Mouse (Mus musculus): ENCODE results near the gene Galk1. TPM values are rescaled to one million over a fixed set of nuclear protein-coding genes. Genes with fewer than 3 reads are reported as not detected.
A peak's percentile ranks its signal among the peaks of the same experiment; 100 is the strongest.

The Galk1 gene
- total RNA-seq, 1 experiment = 144 TPM

DNA sequence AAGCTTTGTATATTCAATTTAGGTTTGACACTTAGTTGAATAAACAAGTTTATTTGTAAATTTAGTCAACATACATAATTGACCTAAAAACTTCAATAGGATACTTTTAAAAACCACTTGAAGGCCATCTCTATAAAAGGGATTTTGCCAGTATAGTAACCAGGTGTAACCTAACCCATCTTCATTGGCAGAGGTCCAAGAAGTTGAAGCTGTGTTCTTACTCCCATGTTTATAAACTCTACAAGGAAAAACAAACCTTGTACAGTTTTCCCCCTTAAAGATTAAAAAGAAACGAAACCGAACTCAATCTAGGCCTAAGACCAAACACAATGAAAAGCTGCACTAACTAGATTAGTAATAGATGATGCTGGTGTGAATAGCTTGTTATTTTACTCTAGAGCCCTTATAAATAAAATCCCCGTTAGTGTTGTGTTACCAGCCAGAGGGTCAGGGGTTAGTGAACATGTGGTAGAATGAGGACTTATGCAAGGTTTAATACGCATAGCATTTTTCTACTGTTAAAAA lies 9.8 kb upstream of the Galk1 start:
- Histone ChIP-seq H3K4me1 (ENCODE audit: control insufficient read depth in 2 of 2, insufficient read depth in 2 of 2, low read length in 2 of 2, poor library complexity in 1 of 2) (no peaks in the 10 kb centered on the region), H3K36me3 (ENCODE audit: control insufficient read depth, insufficient read depth, low read length, poor library complexity, severe bottlenecking) (peaks cover 8% of the 10 kb centered on the region), H3K9ac (ENCODE audit: insufficient read depth, low read depth, low read length, poor library complexity, severe bottlenecking) (no peak overlapping the region), H3K9me3 (ENCODE audit: control insufficient read depth, insufficient read depth, low read depth, low read length) (no peaks in the 10 kb centered on the region), H3K4me3 (ENCODE audit: insufficient read depth in 1 of 2, low read depth in 1 of 2, low read length in 2 of 2, poor library complexity in 1 of 2, severe bottlenecking in 1 of 2) (peak overlapping the region in 1 of 2 experiments; percentile 2; a peak in 1 of 4 replicates), H3K27ac (ENCODE audit: insufficient read depth, low read depth, low read length, poor library complexity, severe bottlenecking) (no peak overlapping the region)
- TF ChIP-seq CHD2 (IDR thresholded peaks at IDR 0.05; ENCODE audit: low read depth, low read length) (peak; percentile 13; the same call in 1 of the 2 replicates), ZC3H11A (IDR thresholded peaks at IDR 0.05; ENCODE audit: borderline replicate concordance, low read depth, low read length) (no peak), ZNF384 (IDR thresholded peaks at IDR 0.05; ENCODE audit: low read depth, low read length) (no peak), MAFK (IDR thresholded peaks at IDR 0.05; ENCODE audit: insufficient read depth, low read depth, low read length) (no peak)
- DNase-seq (ENCODE audit: low read depth, low spot score) = no peak
- in situ Hi-C loops (cut with MboI; ENCODE audit: low sequenced_read_pairs in 2 of 2, unreplicated experiment in 2 of 2) = no loop called here

DNA sequence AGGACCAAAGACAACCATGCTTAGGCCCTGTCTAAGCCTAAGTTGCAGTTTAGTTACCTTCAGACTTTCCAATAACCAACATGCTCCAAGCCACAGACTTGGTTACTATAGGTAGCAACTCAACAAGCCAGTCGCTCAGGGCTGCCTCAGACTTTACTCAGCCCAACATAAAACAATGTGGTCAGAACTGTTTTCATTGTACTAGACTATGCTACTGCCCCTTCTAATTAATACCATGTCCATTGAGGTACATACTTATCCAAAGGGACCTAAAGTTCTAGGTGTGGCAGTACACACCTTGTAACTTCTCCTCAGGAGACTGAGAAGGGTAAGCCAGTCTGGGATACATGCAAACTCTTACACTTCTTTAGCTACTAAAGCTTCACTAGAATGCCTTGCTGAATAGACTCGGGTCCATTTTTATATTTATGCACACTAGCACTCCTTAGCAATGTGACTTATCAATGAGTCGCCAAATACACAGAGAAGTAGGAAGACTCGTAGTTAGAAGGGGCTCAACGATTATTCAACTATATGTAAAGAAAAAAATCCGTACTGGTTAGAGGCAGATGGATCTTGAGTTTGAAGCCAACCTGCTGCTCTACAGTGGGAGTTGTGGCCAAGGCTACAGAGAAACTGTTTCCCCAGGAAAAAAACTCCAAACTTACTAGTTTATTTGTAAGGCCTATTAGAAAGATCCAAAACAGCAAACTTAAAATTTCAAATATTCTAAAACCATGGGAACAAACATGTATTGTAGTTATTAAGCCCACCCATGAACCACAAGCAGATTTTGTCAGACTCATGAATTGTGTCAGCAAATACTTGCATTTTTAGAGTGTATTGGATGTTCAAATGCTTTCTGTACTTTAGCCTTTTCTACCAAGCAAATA lies 9.1 kb upstream of the Galk1 start:
- no peak overlapping the region for H3K9ac ChIP-seq (ENCODE audit: insufficient read depth, low read depth, low read length, poor library complexity, severe bottlenecking)

DNA sequence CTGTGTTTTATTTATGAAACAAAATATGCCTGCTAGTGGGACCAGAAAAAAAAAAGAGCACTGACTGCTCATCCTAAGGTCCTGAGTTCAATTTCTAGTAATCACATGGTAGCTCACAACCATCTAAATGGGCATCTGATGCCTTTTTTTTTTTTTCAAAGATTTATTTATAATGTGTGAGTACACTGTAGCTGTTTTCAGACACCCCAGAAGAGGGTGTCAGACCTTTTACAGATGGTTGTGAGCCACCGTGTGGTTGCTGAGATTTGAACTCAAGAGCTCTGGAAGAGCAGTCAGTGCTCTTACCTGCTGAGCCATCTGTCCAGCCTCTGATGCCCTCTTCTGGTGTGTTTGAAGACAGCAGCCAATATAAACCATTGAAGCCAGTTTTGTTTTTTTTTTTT lies 8.0 kb upstream of the Galk1 start:
- in situ Hi-C loops (cut with MboI; ENCODE audit: low sequenced_read_pairs in 2 of 2, unreplicated experiment in 2 of 2) = no loop called here
- H3K9ac ChIP-seq (ENCODE audit: insufficient read depth, low read depth, low read length, poor library complexity, severe bottlenecking) = no peak overlapping the region
- DNase-seq (ENCODE audit: low read depth, low spot score) = no peak

More for the DNA sequence above, 9.1 kb upstream of the Galk1 start:
- Histone ChIP-seq H3K4me1 (ENCODE audit: control insufficient read depth in 2 of 2, insufficient read depth in 2 of 2, low read length in 2 of 2, poor library complexity in 1 of 2) (no peaks in the 10 kb centered on the region), H3K27ac (ENCODE audit: insufficient read depth, low read depth, low read length, poor library complexity, severe bottlenecking) (no peak overlapping the region), H3K9me3 (ENCODE audit: control insufficient read depth, insufficient read depth, low read depth, low read length) (no peaks in the 10 kb centered on the region), H3K4me3 (ENCODE audit: insufficient read depth in 1 of 2, low read depth in 1 of 2, low read length in 2 of 2, poor library complexity in 1 of 2, severe bottlenecking in 1 of 2) (no peak overlapping the region), H3K36me3 (ENCODE audit: control insufficient read depth, insufficient read depth, low read length, poor library complexity, severe bottlenecking) (peaks cover 8% of the 10 kb centered on the region)
- TF ChIP-seq CHD2 (IDR thresholded peaks at IDR 0.05; ENCODE audit: low read depth, low read length) (0 out of 2 replicates have a peak, but pooled peaks have one; percentile 0), MAFK (IDR thresholded peaks at IDR 0.05; ENCODE audit: insufficient read depth, low read depth, low read length) (no peak), ZNF384 (IDR thresholded peaks at IDR 0.05; ENCODE audit: low read depth, low read length) (no peak), HCFC1 (IDR thresholded peaks at IDR 0.05; ENCODE audit: borderline replicate concordance, insufficient read depth, low read length) (no peak), ZC3H11A (IDR thresholded peaks at IDR 0.05; ENCODE audit: borderline replicate concordance, low read depth, low read length) (no peak)
- in situ Hi-C loops (cut with MboI; ENCODE audit: low sequenced_read_pairs in 2 of 2, unreplicated experiment in 2 of 2) = no loop called here
- DNase-seq (ENCODE audit: low read depth, low spot score) = no peak

DNA sequence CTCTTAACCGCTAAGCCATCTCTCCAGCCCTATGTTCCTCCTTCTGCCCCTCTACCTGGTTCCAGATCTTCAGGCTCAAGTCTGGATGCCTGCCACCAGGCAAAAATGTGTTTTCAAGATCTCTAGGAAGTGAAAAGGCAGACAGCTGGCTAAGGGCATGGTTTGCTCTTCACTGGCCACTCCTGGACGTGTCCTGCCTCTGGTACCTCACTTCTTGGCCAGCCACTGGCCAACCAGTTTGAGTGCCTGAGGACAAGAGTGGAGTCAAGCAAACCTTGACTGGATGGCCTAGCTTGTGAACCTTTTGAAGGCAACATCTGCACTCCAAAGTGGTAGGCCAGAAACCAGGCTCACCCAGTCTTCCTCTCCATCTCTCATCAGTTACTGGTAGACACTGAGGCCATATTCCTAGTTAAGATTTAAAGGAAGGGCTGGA lies 7.5 kb upstream of the Galk1 start:
- H3K36me3 ChIP-seq (ENCODE audit: control insufficient read depth, insufficient read depth, low read length, poor library complexity, severe bottlenecking) = peaks cover 8% of the 10 kb centered on the region
- H3K4me1 ChIP-seq (ENCODE audit: control insufficient read depth in 2 of 2, insufficient read depth in 2 of 2, low read length in 2 of 2, poor library complexity in 1 of 2) = no peaks in the 10 kb centered on the region
- H3K9me3 ChIP-seq (ENCODE audit: control insufficient read depth, insufficient read depth, low read depth, low read length) = no peaks in the 10 kb centered on the region
- no peak overlapping the region for H3K4me3 ChIP-seq (ENCODE audit: insufficient read depth in 1 of 2, low read depth in 1 of 2, low read length in 2 of 2, poor library complexity in 1 of 2, severe bottlenecking in 1 of 2)
- in situ Hi-C loops (cut with MboI; ENCODE audit: low sequenced_read_pairs in 2 of 2, unreplicated experiment in 2 of 2) = no loop called here
- DNase-seq (ENCODE audit: low read depth, low spot score) = no peak
- TF ChIP-seq HCFC1 (IDR thresholded peaks at IDR 0.05; ENCODE audit: borderline replicate concordance, insufficient read depth, low read length) (no peak), ZC3H11A (IDR thresholded peaks at IDR 0.05; ENCODE audit: borderline replicate concordance, low read depth, low read length) (no peak), CHD2 (IDR thresholded peaks at IDR 0.05; ENCODE audit: low read depth, low read length) (no peak), ZNF384 (IDR thresholded peaks at IDR 0.05; ENCODE audit: low read depth, low read length) (no peak), MAFK (IDR thresholded peaks at IDR 0.05; ENCODE audit: insufficient read depth, low read depth, low read length) (no peak)
- no peak overlapping the region for H3K9ac ChIP-seq (ENCODE audit: insufficient read depth, low read depth, low read length, poor library complexity, severe bottlenecking)
- no peak overlapping the region for H3K27ac ChIP-seq (ENCODE audit: insufficient read depth, low read depth, low read length, poor library complexity, severe bottlenecking)

More for the DNA sequence above, 8.0 kb upstream of the Galk1 start:
- H3K36me3 ChIP-seq (ENCODE audit: control insufficient read depth, insufficient read depth, low read length, poor library complexity, severe bottlenecking) = peaks cover 8% of the 10 kb centered on the region
- TF ChIP-seq ZNF384 (IDR thresholded peaks at IDR 0.05; ENCODE audit: low read depth, low read length) = peak; percentile 89
- TF ChIP-seq HCFC1 (IDR thresholded peaks at IDR 0.05; ENCODE audit: borderline replicate concordance, insufficient read depth, low read length) = no peak
- no peak overlapping the region for H3K4me3 ChIP-seq (ENCODE audit: insufficient read depth in 1 of 2, low read depth in 1 of 2, low read length in 2 of 2, poor library complexity in 1 of 2, severe bottlenecking in 1 of 2)
- no peak overlapping the region for H3K27ac ChIP-seq (ENCODE audit: insufficient read depth, low read depth, low read length, poor library complexity, severe bottlenecking)
- H3K4me1 ChIP-seq (ENCODE audit: control insufficient read depth in 2 of 2, insufficient read depth in 2 of 2, low read length in 2 of 2, poor library complexity in 1 of 2) = no peaks in the 10 kb centered on the region
- no peaks in the 10 kb centered on the region for H3K9me3 ChIP-seq (ENCODE audit: control insufficient read depth, insufficient read depth, low read depth, low read length)

Data from ES-E14 (cell line).